Mouse (Mus musculus) left cerebral cortex, postnatal 10 days (tissue): ENCODE data around the gene Fv1. TPM values are rescaled to one million over a fixed set of nuclear protein-coding genes. Genes with fewer than 3 reads are reported as not detected.
"Not testable (repeated sequence)": the region's sequence is repeated elsewhere in the genome, so short reads cannot be mapped to it uniquely, and the experiment has no call there.

Experiments
- DNase-seq, 2 experiments: peaks; one replicate each; pipeline ENCODE4 v3.0.0; 2021 to 2022; ENCODE audit warnings: low spot score in 2 of 2, mixed read lengths in 1 of 2; ENCODE audit errors: extremely low spot score in 1 of 2
- intact Hi-C: fragments of 180-260 bp; cut with DNase I; formaldehyde crosslinking; loops from one replicate; pipeline ENCODE4 v1.15.1; 2025
- total RNA-seq, 2 experiments: library from RNA; stranded (reverse); gene quantifications; 2 replicates each; pipeline ENCODE4 v1.2.3; 2021

Fv1 gene
- 1 to 10 TPM; 6.5 to 7.2 TPM for total RNA-seq

- DNase-seq: peak; percentile 96 to 97
- intact Hi-C loops: no loop called here
These were observed at the start of gene Fv1, which contains the start of gene Miip for GRCm38 (mm10) chr4:147868450-147869031. Gene Fv1, plus strand, starts transcription at chr4:147868979. Gene Miip, minus strand, starts transcription at chr4:147868816.

- intact Hi-C loops, DNase-seq: not testable (repeated sequence)
These were observed 49.1 kb upstream of the Fv1 start for GRCm38 (mm10) chr4:147819659-147820058.

GRCm38 (mm10) chr4:147821414-147821813 is 47.4 kb upstream of the Fv1 start:
- intact Hi-C loops, DNase-seq: not testable (repeated sequence)

GRCm38 (mm10) chr4:147824389-147824788 is 44.4 kb upstream of the Fv1 start:
- no peak for DNase-seq
- intact Hi-C loops: no loop called here

GRCm38 (mm10) chr4:147839282-147839681 is 29.5 kb upstream of the Fv1 start:
- intact Hi-C loops: not testable (repeated sequence)
- peak in 1 of 2 experiments; percentile 37 for DNase-seq

- intact Hi-C loops: no loop called here
- DNase-seq: no peak
These were observed 25.9 kb upstream of the Fv1 start for GRCm38 (mm10) chr4:147842871-147843270.

GRCm38 (mm10) chr4:147847614-147848583 is 20.9 kb upstream of the Fv1 start, which contains the start of gene Zfp933:
Gene Zfp933, minus strand, starts transcription at chr4:147848366.
- intact Hi-C loops: no loop called here
- DNase-seq: peak; percentile 62 to 86

GRCm38 (mm10) chr4:147848584-147848991 is 20.2 kb upstream of the Fv1 start:
- intact Hi-C loops: no loop called here

GRCm38 (mm10) chr4:147850776-147851175 is 18.0 kb upstream of the Fv1 start:
- intact Hi-C loops: no loop called here

More at GRCm38 (mm10) chr4:147848584-147848991, 20.2 kb upstream of the Fv1 start:
- peak in 1 of 2 experiments; percentile 2 for DNase-seq

GRCm38 (mm10) chr4:147862051-147862450 is 6.7 kb upstream of the Fv1 start:
- peak in 1 of 2 experiments; percentile 10 for DNase-seq
- intact Hi-C loops: no loop called here

More at GRCm38 (mm10) chr4:147850776-147851175, 18.0 kb upstream of the Fv1 start:
- DNase-seq: peak in 1 of 2 experiments; percentile 22

- peak in 1 of 2 experiments; percentile 8 for DNase-seq
- intact Hi-C loops: no loop called here
These were observed 3.1 kb upstream of the Fv1 start for GRCm38 (mm10) chr4:147865651-147866050.

- peak in 1 of 2 experiments; percentile 55 for DNase-seq
- intact Hi-C loops: no loop called here
These were observed 2.7 kb upstream of the Fv1 start for GRCm38 (mm10) chr4:147866056-147866455.

- intact Hi-C loops: not testable (repeated sequence)
These were observed 2.0 kb upstream of the Fv1 start for GRCm38 (mm10) chr4:147866793-147867192.

GRCm38 (mm10) chr4:147867563-147868449 is 973 bp upstream of the Fv1 start:
- intact Hi-C loops: no loop called here
- no peak for DNase-seq

More at GRCm38 (mm10) chr4:147866793-147867192, 2.0 kb upstream of the Fv1 start:
- DNase-seq: not testable (repeated sequence)

GRCm38 (mm10) chr4:147869238-147869637 is 459 bp downstream of the Fv1 start:
- no peak for DNase-seq
- intact Hi-C loops: no loop called here

- intact Hi-C loops: no loop called here
- no peak for DNase-seq
These were observed 7.2 kb downstream of the Fv1 start for GRCm38 (mm10) chr4:147875852-147876575.

- DNase-seq: no peak
- intact Hi-C loops: no loop called here
These were observed 9.8 kb downstream of the Fv1 start for GRCm38 (mm10) chr4:147878537-147878936.

GRCm38 (mm10) chr4:147879456-147879855 is 10.7 kb downstream of the Fv1 start:
- no peak for DNase-seq
- intact Hi-C loops: no loop called here
